Mouse (Mus musculus) cerebellum, postnatal 4 days (tissue): ENCODE results near the gene Taar7b.

Experiments
- DNase-seq, 2 experiments: peaks; one replicate each; pipeline ENCODE4 v3.0.0; 2022; ENCODE audit warnings: low spot score in 2 of 2, mixed read lengths in 1 of 2

Taar7b gene

DNA sequence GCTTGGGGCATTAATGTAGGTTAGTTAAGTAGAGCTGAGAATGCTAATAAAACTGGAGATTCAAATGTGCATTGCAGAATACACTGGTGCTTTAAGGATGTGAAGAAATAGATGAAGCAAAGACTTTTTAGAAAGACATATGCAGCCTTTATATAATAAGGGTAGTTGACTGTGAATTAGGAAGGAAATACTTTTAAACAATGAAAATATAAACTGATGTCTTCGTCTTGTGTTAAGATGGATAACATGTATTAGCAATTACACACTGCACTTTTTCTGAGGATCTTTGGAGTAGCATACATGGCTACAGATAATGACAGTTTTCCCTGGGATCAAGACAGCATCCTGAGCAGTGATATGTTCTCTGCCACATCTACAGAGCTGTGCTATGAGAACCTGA is at the start of gene Taar7b:
Gene Taar7b (plus strand): TSS at position 301 of the 400 bp plus-strand sequence.
- no peak for DNase-seq

DNA sequence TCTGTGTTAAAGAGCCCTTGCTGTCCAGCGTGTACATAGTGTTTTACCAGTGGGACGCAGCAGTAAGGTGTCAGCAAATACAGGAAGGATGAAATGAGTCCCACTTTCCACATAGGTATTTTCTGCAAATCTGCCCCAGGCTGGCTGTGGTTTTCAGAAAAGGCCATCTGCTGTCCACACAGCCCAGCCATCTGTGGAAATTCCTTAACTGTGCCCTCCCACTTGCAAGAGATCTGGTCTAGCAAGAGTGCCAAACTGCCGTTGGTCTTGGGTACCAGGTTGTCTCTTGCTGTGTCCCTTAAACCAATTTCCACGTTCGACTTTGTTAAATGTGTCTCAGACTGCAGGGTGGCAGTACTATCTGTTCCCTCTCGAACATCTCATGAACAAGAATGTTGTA is 48.0 kb upstream of the Taar7b start:
- DNase-seq, result peak in 1 of 2 experiments; percentile 10

GRCm38 (mm10) chr10:23959071-23959470 is 40.7 kb upstream of the Taar7b start:
- DNase-seq, result no peak

DNA sequence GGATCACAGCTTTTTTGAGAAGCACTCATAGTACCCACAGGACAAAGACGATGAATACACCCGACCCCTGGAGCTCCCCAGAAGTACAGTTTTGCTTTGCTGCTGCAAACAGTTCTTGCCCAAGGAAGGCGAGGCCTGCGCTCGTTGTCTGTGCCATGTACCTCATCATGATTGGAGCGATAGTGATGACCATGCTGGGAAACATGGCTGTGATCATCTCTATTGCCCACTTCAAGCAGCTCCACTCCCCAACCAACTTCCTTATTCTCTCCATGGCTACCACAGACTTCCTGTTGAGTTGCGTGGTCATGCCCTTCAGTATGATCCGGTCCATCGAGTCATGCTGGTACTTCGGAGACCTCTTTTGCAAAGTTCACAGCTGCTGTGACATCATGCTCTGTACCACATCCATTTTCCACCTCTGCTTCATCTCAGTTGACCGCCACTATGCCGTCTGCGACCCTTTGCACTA is 39.3 kb upstream of the Taar7b start, which contains the start of gene Taar4:
Gene Taar4 (plus strand): TSS at position 51 of the 472 bp plus-strand sequence.
- DNase-seq, result no peak

DNA sequence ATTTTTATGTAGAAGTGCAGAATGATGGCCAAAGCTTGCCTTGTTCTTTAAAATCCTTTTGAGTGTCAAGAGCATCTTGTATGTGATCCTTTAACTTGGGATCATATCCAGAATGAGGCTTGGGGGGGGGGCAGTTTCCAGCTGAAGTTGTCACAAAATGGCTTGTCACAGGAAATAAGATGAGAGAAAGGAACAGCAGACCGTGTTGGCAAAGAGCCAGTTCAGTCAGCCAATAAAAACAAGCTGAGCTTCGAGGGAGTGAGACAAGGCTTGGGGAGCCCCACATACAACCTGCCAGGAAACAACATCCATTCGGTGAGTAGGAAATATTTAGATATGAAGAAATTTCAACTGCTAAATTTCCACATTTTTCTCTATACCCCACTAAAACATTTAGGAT is 36.3 kb upstream of the Taar7b start:
- DNase-seq, result peak; percentile 21 to 59

GRCm38 (mm10) chr10:23964921-23965610 is 34.7 kb upstream of the Taar7b start:
- no peak for DNase-seq

- no peak for DNase-seq
Observed at GRCm38 (mm10) chr10:23970656-23971165, 29.0 kb upstream of the Taar7b start, which contains the start of gene Taar5. Gene Taar5, plus strand, starts transcription at chr10:23970706.

- no peak for DNase-seq
Observed at GRCm38 (mm10) chr10:23971256-23971655, 28.5 kb upstream of the Taar7b start.

DNA sequence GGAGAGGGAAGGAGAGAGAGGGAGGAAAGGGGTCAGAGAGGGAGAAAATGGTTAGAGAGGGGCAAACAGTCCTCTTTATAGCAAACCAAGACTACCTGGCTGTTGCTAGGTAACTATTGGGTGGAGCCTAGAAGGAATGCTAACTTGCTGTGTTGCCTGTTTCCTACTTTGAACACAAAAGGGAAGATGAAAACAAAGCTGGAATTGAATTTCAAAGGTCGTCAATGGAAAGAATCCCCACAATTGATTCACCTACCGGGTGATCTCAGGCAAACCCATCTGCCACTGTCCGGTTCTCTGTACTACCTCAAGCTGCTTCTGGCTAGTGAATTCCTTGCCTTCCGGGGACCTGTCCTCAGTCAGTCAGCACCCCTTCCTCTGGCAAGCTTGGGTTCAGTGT is 21.8 kb upstream of the Taar7b start:
- no peak for DNase-seq

DNA sequence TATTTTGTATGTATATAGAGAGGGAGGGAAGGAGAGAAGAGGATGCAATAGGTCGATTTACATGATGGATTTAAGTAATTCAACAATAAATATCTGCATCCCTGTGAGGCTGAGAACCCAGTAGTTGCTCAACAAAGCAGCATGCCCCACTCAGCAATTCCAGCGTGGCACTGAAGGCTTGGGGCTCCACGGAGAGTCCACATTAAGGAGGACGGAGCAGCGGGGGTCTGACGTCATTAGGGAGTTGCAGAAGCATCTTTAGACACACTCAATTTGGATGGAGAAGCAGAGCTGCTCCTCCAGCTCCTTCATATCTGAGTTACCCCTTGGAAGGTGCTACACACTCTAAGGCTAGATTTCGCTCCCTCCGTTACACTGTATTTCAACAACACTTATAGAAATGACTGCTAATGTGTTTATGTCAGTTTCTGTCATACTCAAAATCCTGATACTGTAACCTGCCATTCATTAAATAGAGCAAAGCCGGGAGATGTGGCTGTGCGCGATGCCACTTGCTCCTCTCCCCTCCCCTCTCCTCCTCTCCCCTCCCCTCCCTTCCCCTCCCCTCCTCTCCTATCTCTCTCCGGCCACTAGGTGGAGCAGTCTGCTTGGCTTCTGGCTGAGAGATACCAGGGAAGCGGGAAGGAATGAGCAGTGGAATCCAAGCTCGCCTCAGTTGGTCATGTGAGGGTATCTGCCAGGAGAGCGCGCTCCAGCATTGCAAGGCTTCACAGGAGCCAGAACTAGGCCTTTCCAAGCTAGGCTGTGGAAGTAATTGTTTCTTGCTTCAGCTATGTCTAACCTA is 20.6 kb upstream of the Taar7b start:
- DNase-seq, result peak; percentile 45 to 69

- no peak for DNase-seq
Observed at GRCm38 (mm10) chr10:23985546-23985945, 14.2 kb upstream of the Taar7b start, which contains the start of gene Taar6. Gene Taar6, minus strand, starts transcription at chr10:23985646.

DNA sequence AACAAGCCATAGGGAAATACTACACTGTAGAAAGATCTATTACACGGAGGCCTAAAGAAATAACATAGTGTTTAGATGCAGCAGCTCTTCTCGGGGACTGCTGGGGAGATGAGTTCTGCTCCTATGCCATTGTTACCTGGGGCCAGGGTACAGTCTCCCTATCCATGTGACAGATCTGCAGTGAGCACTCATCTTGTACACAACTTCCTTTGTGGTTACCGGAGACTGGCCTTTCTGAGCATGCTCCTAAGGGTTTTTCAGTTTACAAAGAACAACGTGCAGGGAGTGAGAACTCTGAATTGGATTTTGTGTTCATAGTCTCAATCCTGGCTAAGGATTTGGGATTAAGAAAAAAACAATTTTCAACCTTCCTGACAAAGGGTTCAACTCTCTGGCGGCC is 13.3 kb upstream of the Taar7b start:
- no peak for DNase-seq

GRCm38 (mm10) chr10:23993381-23993780 is 6.4 kb upstream of the Taar7b start, which contains the start of gene Taar7a:
Gene Taar7a, minus strand, starts transcription at chr10:23993481.
- no peak for DNase-seq

DNA sequence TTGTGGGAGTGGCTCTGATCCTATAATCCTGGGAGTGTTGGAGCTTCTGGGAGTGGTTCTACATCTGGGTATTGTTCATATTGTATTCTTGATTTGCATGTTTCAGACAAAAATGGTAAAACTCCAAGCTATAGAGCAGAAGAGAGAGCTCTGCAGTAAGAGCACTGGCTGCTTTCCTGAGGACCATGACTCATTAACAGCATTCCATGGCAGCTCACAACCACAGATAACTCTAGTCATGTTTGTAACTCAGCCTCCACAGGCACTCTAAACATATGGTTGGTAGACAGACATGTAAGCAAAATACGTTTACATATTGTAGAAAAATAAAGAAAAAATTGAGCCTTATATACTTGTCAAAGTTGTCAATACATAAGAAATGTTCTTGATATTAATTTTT is 6.7 kb downstream of the Taar7b start:
- DNase-seq, result no peak

DNA sequence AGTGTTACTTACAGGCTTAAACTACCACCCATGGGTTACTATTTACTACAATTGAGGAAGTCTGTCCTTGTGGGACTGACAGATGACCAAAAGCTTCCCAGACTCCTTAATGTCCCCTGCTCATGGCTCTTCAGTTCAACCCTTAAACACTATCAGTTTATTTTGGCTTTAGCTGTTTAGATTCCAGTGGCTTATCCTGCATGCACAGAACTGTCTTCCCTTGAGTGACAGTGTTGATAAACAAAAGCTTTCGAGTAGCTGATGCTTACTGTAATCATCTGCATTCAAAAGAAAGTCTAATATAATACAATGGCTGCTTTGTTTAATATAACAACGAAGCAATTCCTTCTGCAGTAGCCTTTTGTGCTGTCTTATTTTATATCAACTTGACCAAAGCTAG is 7.3 kb downstream of the Taar7b start:
- no peak for DNase-seq

- no peak for DNase-seq
Observed at GRCm38 (mm10) chr10:24008143-24008542, 8.4 kb downstream of the Taar7b start.

DNA sequence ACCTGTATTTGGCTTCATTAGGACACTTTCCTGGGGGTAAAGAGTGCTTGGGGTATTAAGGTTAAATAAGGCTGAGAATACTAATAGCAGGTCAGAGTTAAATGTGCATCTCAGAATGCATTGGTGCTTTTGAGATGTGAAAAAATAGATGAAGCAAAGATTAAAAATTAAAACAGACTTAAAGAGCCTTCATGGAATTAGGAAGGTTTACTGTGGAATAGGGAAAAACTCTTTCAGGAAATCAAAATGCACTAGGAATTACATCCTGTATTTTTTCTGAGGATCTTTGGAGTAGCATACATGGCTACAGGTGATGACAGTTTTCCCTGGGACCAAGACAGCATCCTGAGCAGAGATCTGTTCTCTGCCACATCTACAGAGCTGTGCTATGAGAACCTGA is 27.2 kb downstream of the Taar7b start, which contains the start of gene Taar7d:
Gene Taar7d (plus strand): TSS at position 301 of the 400 bp plus-strand sequence.
- no peak for DNase-seq

GRCm38 (mm10) chr10:24031347-24031746 is 31.6 kb downstream of the Taar7b start:
- no peak for DNase-seq

GRCm38 (mm10) chr10:24037314-24037713 is 37.6 kb downstream of the Taar7b start, which contains the start of gene Taar7e:
Gene Taar7e, plus strand, starts transcription at chr10:24037614.
- no peak for DNase-seq

GRCm38 (mm10) chr10:24040120-24040869 is 40.6 kb downstream of the Taar7b start:
- no peak for DNase-seq

DNA sequence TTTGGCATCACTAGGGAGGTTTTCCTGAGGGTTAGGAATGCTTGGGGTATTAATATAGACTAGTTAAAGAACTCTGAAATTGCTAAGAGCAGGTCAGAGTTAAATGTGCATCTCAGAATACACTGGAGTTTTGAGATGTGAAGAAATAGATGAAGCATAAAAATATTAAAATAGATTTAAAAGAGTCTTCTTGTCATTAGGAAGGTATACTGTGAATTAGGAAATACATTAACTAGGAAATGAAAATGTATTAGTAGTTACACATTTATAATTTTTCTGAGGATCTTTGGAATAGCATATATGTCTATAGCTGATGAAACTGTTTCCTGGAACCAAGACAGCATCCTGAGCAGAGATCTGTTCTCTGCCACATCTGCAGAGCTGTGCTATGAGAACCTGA is 49.5 kb downstream of the Taar7b start, which contains the start of gene Taar7f:
Gene Taar7f (plus strand): TSS at position 301 of the 400 bp plus-strand sequence.
- DNase-seq, result no peak
